Mouse (Mus musculus): ENCODE measurements around the gene Kcna7. TPM values are rescaled to one million over a fixed set of nuclear protein-coding genes. Genes with fewer than 3 reads are reported as not detected.

The Kcna7 gene
- total RNA-seq, 2 experiments from 2014 or later, result 68.4 to 95.8 TPM

- H3K27ac ChIP-seq, result no peak overlapping the region
- no peak for TF ChIP-seq CTCF (IDR thresholded peaks at IDR 0.05)
- intact Hi-C loops (cut with DNase I), result no loop called here
- DNase-seq, result no peak
- H3K4me3 ChIP-seq, result no peak overlapping the region
Observed at GRCm38 (mm10) chr7:45414740-45415224, 9.3 kb downstream of the Kcna7 start.

- TF ChIP-seq CTCF (IDR thresholded peaks at IDR 0.05), result no peak
- Histone ChIP-seq H3K27ac (no peak overlapping the region), H3K4me3 (no peak overlapping the region)
- intact Hi-C loops (cut with DNase I), result loop anchor here (2.0 kb wide), 1 partner anchor 15 kb away; no protein-coding TSS in a partner anchor
- DNase-seq, result no peak
Observed at GRCm38 (mm10) chr7:45415636-45416035, 10.2 kb downstream of the Kcna7 start.

GRCm38 (mm10) chr7:45417962-45418492 lies 12.6 kb downstream of the Kcna7 start:
- H3K27ac ChIP-seq, result no peak overlapping the region
- TF ChIP-seq CTCF (IDR thresholded peaks at IDR 0.05), result no peak
- H3K4me3 ChIP-seq, result no peak overlapping the region
- DNase-seq, result peak; percentile 5
- intact Hi-C loops (cut with DNase I), result loop anchor here (2.0 kb wide), 1 partner anchor 13 kb away; no protein-coding TSS in a partner anchor

- intact Hi-C loops (cut with DNase I), result no loop called here
- no peak for DNase-seq
- Histone ChIP-seq H3K4me3 (no peak overlapping the region), H3K27ac (no peak overlapping the region)
- TF ChIP-seq CTCF (IDR thresholded peaks at IDR 0.05), result no peak
Observed at GRCm38 (mm10) chr7:45419859-45420614, 14.6 kb downstream of the Kcna7 start.

- no peak for TF ChIP-seq CTCF (IDR thresholded peaks at IDR 0.05)
- no peak for DNase-seq
- no peak within 1 kb of the TSS for H3K4me3 ChIP-seq
- intact Hi-C loops (cut with DNase I), result no loop called here
- H3K27ac ChIP-seq, result no peak within 1 kb of the TSS
Observed at GRCm38 (mm10) chr7:45420615-45420919, 15.1 kb downstream of the Kcna7 start, which contains the start of gene Lhb. Gene Lhb, plus strand, starts transcription at chr7:45420820.

- DNase-seq, result no peak
- no peak overlapping the region for H3K4me3 ChIP-seq
- intact Hi-C loops (cut with DNase I), result no loop called here
- no peak overlapping the region for H3K27ac ChIP-seq
- no peak for TF ChIP-seq CTCF (IDR thresholded peaks at IDR 0.05)
Observed at GRCm38 (mm10) chr7:45421194-45421593, 15.7 kb downstream of the Kcna7 start.

GRCm38 (mm10) chr7:45426556-45426955 lies 21.1 kb downstream of the Kcna7 start:
- peak; percentile 71 for DNase-seq
- intact Hi-C loops (cut with DNase I), result no loop called here
- TF ChIP-seq CTCF (IDR thresholded peaks at IDR 0.05), result no peak
- Histone ChIP-seq H3K27ac (peak overlapping the region; percentile 63), H3K4me3 (no peak overlapping the region)

- TF ChIP-seq CTCF (IDR thresholded peaks at IDR 0.05), result no peak
- DNase-seq, result no peak
- H3K27ac ChIP-seq, result peak overlapping the region; percentile 97
- intact Hi-C loops (cut with DNase I), result loop anchor here (1.0 kb wide), 1 partner anchor 29 kb away; the partner anchor contains the start of gene Kcna7
- peak overlapping the region; percentile 87 for H3K4me3 ChIP-seq
Observed at GRCm38 (mm10) chr7:45433835-45434202, 28.4 kb downstream of the Kcna7 start.

- peak within 1 kb of the TSS; percentile 97 for H3K27ac ChIP-seq
- TF ChIP-seq CTCF (IDR thresholded peaks at IDR 0.05), result peak; percentile 90
- peak; percentile 100 for DNase-seq
- peak within 1 kb of the TSS; percentile 87 for H3K4me3 ChIP-seq
- intact Hi-C loops (cut with DNase I), result loop anchor here (1.0 kb wide), 1 partner anchor 29 kb away; the partner anchor contains the start of gene Kcna7
Observed at GRCm38 (mm10) chr7:45434203-45435015, 29.0 kb downstream of the Kcna7 start, which contains the start of gene Gys1. Gene Gys1, plus strand, starts transcription at chr7:45434844.

- TF ChIP-seq CTCF (IDR thresholded peaks at IDR 0.05), result no peak
- intact Hi-C loops (cut with DNase I), result no loop called here
- peak overlapping the region; percentile 87 for H3K4me3 ChIP-seq
- no peak for DNase-seq
- H3K27ac ChIP-seq, result peak overlapping the region; percentile 97
Observed at GRCm38 (mm10) chr7:45435038-45435437, 29.6 kb downstream of the Kcna7 start.

- no peak for DNase-seq
- H3K27ac ChIP-seq, result peak overlapping the region; percentile 97
- H3K4me3 ChIP-seq, result peak overlapping the region; percentile 87
- no peak for TF ChIP-seq CTCF (IDR thresholded peaks at IDR 0.05)
- intact Hi-C loops (cut with DNase I), result no loop called here
Observed at GRCm38 (mm10) chr7:45436444-45436843, 31.0 kb downstream of the Kcna7 start.

GRCm38 (mm10) chr7:45437046-45437445 lies 31.6 kb downstream of the Kcna7 start:
- TF ChIP-seq CTCF (IDR thresholded peaks at IDR 0.05), result no peak
- intact Hi-C loops (cut with DNase I), result no loop called here
- peak overlapping the region; percentile 87 for H3K4me3 ChIP-seq
- DNase-seq, result no peak
- H3K27ac ChIP-seq, result peak overlapping the region; percentile 97
